In genomic region chr4:153311574-153311973, GRCm38 (mm10) we compare ENCODE assay signal across 18 mouse cellular contexts.
DNase-seq lines count a peak whose midpoint lies in the region.
"Had no signal": no experiment of that assay in that cellular context is flagged by ENCODE, and none has a peak within 500 bp of the region (broad histone marks: within the 10 kb centered on the region; RNA-seq: fewer than 3 reads in every experiment).

No protein-coding gene starts in this region.

- H3K36me3 ChIP-seq in heart, embryonic 10.5 days: no peaks in the 10 kb centered on the region
- H3K36me3 ChIP-seq: embryonic facial prominence, embryonic 10.5 days; forebrain, embryonic 15.5 days; heart, embryonic 15.5 days; hindbrain, embryonic 10.5 days had no signal

- 62% methylated on average over 5 of the region's 5 CpGs for WGBS in heart, embryonic 10.5 days

- H3K27ac ChIP-seq in heart, embryonic 10.5 days: peak overlapping the region; percentile 18
- H3K27ac ChIP-seq: embryonic facial prominence, embryonic 10.5 days; forebrain, embryonic 15.5 days; heart, embryonic 15.5 days; hindbrain, embryonic 10.5 days; hindbrain, embryonic 14.5 days had no signal

- H3K4me3 ChIP-seq in heart, embryonic 10.5 days: no peak overlapping the region
- H3K4me3 ChIP-seq: embryonic facial prominence, embryonic 10.5 days; forebrain, embryonic 15.5 days; heart, embryonic 15.5 days; hindbrain, embryonic 10.5 days had no signal

- H3K27me3 ChIP-seq in heart, embryonic 10.5 days (ENCODE audit: insufficient read depth, poor library complexity, severe bottlenecking): no peaks in the 10 kb centered on the region
- H3K27me3 ChIP-seq: forebrain, embryonic 15.5 days; heart, embryonic 15.5 days had no signal

- intact Hi-C loops in heart, postnatal 14 days (cut with DNase I): no loop called here
- intact Hi-C loops in left cerebral cortex, postnatal 36 days (cut with DNase I): no loop called here

- peaks cover 52% of the 10 kb centered on the region for H3K4me1 ChIP-seq in heart, embryonic 10.5 days
- H3K4me1 ChIP-seq: embryonic facial prominence, embryonic 10.5 days; hindbrain, embryonic 10.5 days had no signal

- H3K9me3 ChIP-seq in heart, embryonic 10.5 days: no peaks in the 10 kb centered on the region
- H3K9me3 ChIP-seq: embryonic facial prominence, embryonic 10.5 days; forebrain, embryonic 15.5 days; heart, embryonic 15.5 days; hindbrain, embryonic 10.5 days had no signal

- no peak for DNase-seq in heart, embryonic 10.5 days (ENCODE audit: low spot score)
- no peak for DNase-seq in heart, postnatal 14 days
- DNase-seq in left cerebral cortex, postnatal 36 days (ENCODE audit: low spot score in 2 of 2): peak; percentile 10 to 38
- no peak for DNase-seq in left cerebral cortex, adult 9 months (ENCODE audit: low spot score in 2 of 2)
- DNase-seq in right cerebral cortex, adult 18-20 months: peak; percentile 47
- no peak for DNase-seq in right cerebral cortex, postnatal 25 days
- peak; percentile 55 for DNase-seq in telencephalon, adult 2 months (ENCODE audit: low read depth, low spot score)
- DNase-seq in gastrocnemius, postnatal 25 days: no peak
- DNase-seq: adrenal gland, adult 2 months; adrenal gland, postnatal 25 days; cerebellum, adult 2 months; cerebellum, postnatal 10 days; heart, adult 18-20 months had no signal

Comparison
In these comparisons a context has a peak if more than half of its experiments do, and no peak if none do; other contexts are left out.
1. DNase-seq: peak in left cerebral cortex, postnatal 36 days (2 of 2), right cerebral cortex, adult 18-20 months (single experiment) and telencephalon, adult 2 months (single experiment); none in heart, embryonic 10.5 days (single experiment), heart, postnatal 14 days (0 of 2), left cerebral cortex, adult 9 months (0 of 2), right cerebral cortex, postnatal 25 days (single experiment) and gastrocnemius, postnatal 25 days (single experiment).